Mouse (Mus musculus): ENCODE measurements around the gene Rnf10. TPM values are rescaled to one million over a fixed set of nuclear protein-coding genes. Genes with fewer than 3 reads are reported as not detected.

The Rnf10 gene
- total and polyA plus RNA-seq, 2 experiments from 2014 or later = 106 to 169 TPM

DNA sequence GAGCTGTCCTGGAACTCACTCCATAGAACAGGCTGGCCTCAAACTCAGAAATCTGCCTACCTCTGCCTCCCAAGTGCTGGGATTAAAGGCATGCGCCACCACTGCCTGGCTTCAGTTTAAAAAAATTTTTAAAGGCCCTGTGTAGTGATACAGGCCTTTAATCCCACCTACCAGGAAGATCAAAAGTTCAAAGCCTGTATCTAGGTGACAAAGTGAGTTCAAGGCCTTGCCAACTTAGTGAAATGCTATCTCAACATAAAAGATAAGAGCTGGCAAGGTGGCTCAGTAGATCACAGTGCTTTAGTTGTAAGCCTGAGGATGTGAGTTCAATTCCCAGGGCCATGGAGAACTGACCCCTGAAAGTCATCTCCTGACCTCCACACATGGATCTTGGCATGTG, 5.4 kb upstream of the Rnf10 start:
- 85% methylated on average over 1 of the region's 1 CpGs for WGBS
- Histone ChIP-seq H3K27ac (ENCODE audit: low read depth, low read length) (no peak overlapping the region), H3K4me2 (ENCODE audit: low read depth) (no peak overlapping the region), H3K9me3 (ENCODE audit: low read length) (no peaks in the 10 kb centered on the region), H3K27me3 (ENCODE audit: insufficient read depth, low read length) (no peaks in the 10 kb centered on the region), H3K36me3 (ENCODE audit: insufficient read depth) (no peaks in the 10 kb centered on the region), H3K4me1 (ENCODE audit: insufficient read depth) (peaks cover 8% of the 10 kb centered on the region), H3K9ac (no peak overlapping the region), H3K4me3 (ENCODE audit: low read depth, low read length) (no peak overlapping the region)
- ATAC-seq (no peak), DNase-seq (no peak)
- TF ChIP-seq CTCF (IDR thresholded peaks at IDR 0.05; ENCODE audit: low read depth) = no peak

DNA sequence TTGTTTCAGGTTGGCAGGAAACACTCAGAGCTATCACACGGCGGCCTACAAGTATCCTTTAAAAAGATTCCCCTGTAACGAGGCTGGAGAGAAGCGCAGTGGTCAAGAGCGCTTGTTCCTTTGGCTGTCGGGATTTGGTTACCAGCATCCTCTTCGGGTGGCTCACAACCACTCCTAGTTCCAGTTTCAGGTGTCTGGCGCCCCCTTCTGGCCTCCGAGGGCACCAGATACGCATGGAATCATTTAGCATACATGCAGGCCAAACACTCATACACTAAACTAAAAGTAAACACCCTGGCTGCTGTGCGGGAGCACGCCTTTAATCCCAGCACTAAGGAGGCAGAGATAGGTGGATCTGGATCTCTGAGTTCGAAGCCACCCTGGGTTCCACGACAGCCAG, 3.3 kb upstream of the Rnf10 start:
- peak; percentile 43; the same call in 1 of the 2 replicates for TF ChIP-seq CTCF (IDR thresholded peaks at IDR 0.05; ENCODE audit: low read depth)
- DNase-seq = no peak
- 36% methylated on average over 14 of the region's 14 CpGs for WGBS
- H3K4me1 ChIP-seq (ENCODE audit: insufficient read depth) = peaks cover 12% of the 10 kb centered on the region
- H3K9ac ChIP-seq = no peak overlapping the region
- no peak for ATAC-seq
- no peak overlapping the region for H3K4me3 ChIP-seq (ENCODE audit: low read depth, low read length)
- H3K4me2 ChIP-seq (ENCODE audit: low read depth) = no peak overlapping the region
- H3K36me3 ChIP-seq (ENCODE audit: insufficient read depth) = no peaks in the 10 kb centered on the region
- no peaks in the 10 kb centered on the region for H3K27me3 ChIP-seq (ENCODE audit: insufficient read depth, low read length)
- no peaks in the 10 kb centered on the region for H3K9me3 ChIP-seq (ENCODE audit: low read length)
- H3K27ac ChIP-seq (ENCODE audit: low read depth, low read length) = no peak overlapping the region

DNA sequence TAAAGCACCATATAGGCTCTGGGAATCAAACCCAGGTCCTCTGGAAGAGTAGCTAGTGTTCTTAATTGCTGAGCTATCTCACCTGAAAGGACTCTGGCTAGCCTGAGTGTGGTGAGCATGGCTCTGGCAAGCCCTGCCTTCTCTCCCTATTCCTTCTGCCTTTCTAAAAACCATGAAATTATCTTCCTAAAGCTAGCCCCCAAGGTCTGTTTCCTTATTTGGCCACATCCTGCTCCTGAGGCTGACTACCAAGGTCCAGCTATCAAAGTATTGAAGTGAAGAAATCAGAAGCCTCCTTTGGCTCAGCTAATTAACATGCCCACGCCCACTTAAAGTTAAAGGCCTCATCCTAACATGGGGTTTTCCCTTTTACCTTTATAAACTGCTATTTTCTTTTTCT, 2.1 kb upstream of the Rnf10 start:
- Histone ChIP-seq H3K4me3 (ENCODE audit: low read depth, low read length) (no peak overlapping the region), H3K4me1 (ENCODE audit: insufficient read depth) (peaks cover 17% of the 10 kb centered on the region), H3K9ac (no peak overlapping the region), H3K9me3 (ENCODE audit: low read length) (no peaks in the 10 kb centered on the region), H3K27me3 (ENCODE audit: insufficient read depth, low read length) (no peaks in the 10 kb centered on the region), H3K27ac (ENCODE audit: low read depth, low read length) (no peak overlapping the region), H3K4me2 (ENCODE audit: low read depth) (no peak overlapping the region), H3K36me3 (ENCODE audit: insufficient read depth) (peaks cover 1% of the 10 kb centered on the region; the same call in 1 of the 2 replicates)
- DNase-seq (no peak), ATAC-seq (no peak)
- TF ChIP-seq CTCF (IDR thresholded peaks at IDR 0.05; ENCODE audit: low read depth) = no peak
- 97% methylated on average over 1 of the region's 1 CpGs for WGBS

DNA sequence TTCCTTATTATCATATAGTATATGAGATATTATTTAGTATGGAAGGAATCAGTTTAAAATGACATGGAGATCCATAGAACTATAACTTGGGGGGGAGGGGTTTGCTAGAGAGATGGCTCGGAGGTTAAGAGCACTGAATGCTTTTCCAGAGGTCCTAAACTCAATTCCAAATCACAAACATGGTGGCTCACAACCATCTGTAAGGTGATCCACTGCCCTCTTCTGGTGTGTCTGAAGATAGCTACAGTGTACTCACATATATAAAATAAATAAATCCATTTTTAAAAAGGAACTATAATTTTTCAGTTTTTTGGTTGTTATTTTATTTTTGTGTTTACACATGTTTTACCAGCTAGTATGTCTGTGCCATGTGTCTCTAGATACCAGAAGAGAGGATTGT, 1.7 kb upstream of the Rnf10 start:
- H3K4me3 ChIP-seq (ENCODE audit: low read depth, low read length) = no peak overlapping the region
- H3K4me1 ChIP-seq (ENCODE audit: insufficient read depth) = peaks cover 17% of the 10 kb centered on the region
- DNase-seq (no peak), ATAC-seq (no peak)
- no peak overlapping the region for H3K27ac ChIP-seq (ENCODE audit: low read depth, low read length)
- H3K36me3 ChIP-seq (ENCODE audit: insufficient read depth) = peaks cover 6% of the 10 kb centered on the region; the same call in 1 of the 2 replicates
- TF ChIP-seq CTCF (IDR thresholded peaks at IDR 0.05; ENCODE audit: low read depth) = peak; percentile 18; the same call in 1 of the 2 replicates
- H3K4me2 ChIP-seq (ENCODE audit: low read depth) = no peak overlapping the region
- H3K27me3 ChIP-seq (ENCODE audit: insufficient read depth, low read length) = no peaks in the 10 kb centered on the region
- 65% methylated on average over 1 of the region's 1 CpGs for WGBS
- no peak overlapping the region for H3K9ac ChIP-seq
- no peaks in the 10 kb centered on the region for H3K9me3 ChIP-seq (ENCODE audit: low read length)

DNA sequence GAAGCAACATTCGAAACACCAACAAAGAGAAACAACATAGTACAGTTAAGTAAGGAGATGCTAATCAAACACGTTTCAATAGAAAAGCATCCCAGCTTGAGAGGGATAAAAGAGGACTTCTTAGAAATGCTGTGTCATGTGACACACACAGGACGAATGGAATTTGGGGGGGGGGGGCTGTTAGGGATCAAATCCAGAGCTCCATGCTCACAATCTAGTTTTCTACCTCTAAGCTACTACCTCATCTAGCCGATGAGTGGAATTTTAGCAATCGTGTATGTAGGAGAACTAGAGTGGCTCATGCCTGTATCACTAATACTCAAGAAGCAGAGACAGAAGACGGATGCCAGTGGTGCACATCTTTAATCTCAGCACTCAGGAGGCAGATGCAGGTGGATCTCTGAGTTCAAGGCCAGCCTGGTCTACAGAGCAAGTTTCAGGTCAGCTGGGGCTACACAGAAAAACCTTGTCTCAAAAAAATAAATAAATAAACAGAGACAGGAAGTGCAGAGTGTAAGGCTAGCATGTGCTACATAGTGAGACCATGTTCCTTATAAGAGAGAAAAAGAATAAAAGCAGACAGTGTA, 944 bp upstream of the Rnf10 start:
- Histone ChIP-seq H3K4me1 (ENCODE audit: insufficient read depth) (peaks cover 22% of the 10 kb centered on the region), H3K27ac (ENCODE audit: low read depth, low read length) (peak overlapping the region; percentile 94), H3K4me3 (ENCODE audit: low read depth, low read length) (peak overlapping the region; percentile 99; the same call in 1 of the 2 replicates), H3K27me3 (ENCODE audit: insufficient read depth, low read length) (no peaks in the 10 kb centered on the region), H3K36me3 (ENCODE audit: insufficient read depth) (peaks cover 10% of the 10 kb centered on the region), H3K9ac (peak overlapping the region; percentile 97; the same call in 1 of the 2 replicates), H3K4me2 (ENCODE audit: low read depth) (peak overlapping the region; percentile 77), H3K9me3 (ENCODE audit: low read length) (no peaks in the 10 kb centered on the region)
- no peak for DNase-seq
- 62% methylated on average over 6 of the region's 6 CpGs for WGBS
- no peak for TF ChIP-seq CTCF (IDR thresholded peaks at IDR 0.05; ENCODE audit: low read depth)
- ATAC-seq = peak; percentile 10

DNA sequence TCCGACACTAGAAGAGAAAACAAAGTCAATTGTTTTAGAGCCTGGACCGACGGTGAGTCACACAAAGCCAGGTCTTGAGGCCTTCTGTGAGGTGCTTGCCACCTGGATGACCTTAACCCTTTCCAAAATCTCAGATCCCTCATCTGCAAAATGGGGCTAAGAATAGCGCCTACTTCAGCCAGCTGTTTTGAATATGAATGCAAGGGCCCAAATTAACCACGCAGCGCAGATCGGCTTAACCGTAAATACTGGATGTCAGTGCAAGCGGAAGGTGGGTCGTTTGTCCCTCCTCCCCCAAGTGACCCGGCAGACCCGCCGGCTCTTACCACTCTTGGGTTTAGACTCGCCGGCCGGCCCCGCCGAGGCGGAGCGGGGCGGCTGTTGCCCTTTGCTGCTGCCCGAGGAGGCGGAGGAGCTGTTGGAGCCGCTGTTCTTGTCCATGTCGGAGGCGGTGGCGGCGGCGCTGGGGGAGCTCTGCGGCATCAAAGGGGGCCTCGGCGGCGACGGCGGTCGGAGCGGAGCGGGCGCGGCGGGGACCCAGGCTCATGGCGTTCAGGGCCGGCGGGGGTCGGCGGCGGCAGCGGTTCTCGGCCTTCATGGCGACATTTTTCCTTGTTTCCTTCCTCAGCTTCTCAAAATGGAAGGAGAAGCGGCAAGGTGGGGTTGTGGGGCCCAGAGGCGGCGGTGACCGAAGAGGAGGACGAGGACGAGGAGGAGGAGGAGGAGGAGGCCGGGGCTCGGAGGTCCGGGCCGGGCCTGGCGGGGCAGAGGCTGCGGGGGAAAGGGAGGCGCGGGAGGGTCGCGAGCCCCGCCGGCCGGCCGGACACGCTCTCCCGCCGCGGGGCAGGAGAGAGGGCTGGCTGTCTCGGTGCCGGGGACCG, 527 bp downstream of the Rnf10 start:
- peaks cover 22% of the 10 kb centered on the region for H3K4me1 ChIP-seq (ENCODE audit: insufficient read depth)
- peak; percentile 49 for ATAC-seq
- 2% methylated on average over 68 of the region's 77 CpGs for WGBS

DNA sequence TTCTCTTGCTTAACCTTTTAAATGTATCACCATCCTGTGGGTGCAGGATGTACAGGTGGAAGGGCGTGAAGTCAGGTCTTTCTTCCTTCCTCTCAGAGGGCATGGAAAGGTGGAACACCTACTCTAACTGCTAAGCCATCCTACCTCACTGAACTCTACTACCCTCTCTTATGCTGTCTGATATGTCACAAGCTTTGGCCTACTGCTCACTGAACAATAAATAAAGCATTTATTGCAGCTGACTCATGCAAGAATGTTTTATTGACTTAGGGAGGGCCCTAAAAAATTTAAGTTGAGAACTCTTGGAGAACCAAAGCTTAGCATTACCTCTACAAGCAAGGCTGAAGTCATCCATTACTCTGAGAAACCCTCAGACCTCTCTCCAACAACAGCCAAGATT, 2.7 kb downstream of the Rnf10 start:
- H3K27me3 ChIP-seq (ENCODE audit: insufficient read depth, low read length) = no peaks in the 10 kb centered on the region
- H3K36me3 ChIP-seq (ENCODE audit: insufficient read depth) = peaks cover 15% of the 10 kb centered on the region
- H3K4me3 ChIP-seq (ENCODE audit: low read depth, low read length) = no peak overlapping the region
- H3K9me3 ChIP-seq (ENCODE audit: low read length) = no peaks in the 10 kb centered on the region
- ATAC-seq (no peak), DNase-seq (no peak)
- no peak for TF ChIP-seq CTCF (IDR thresholded peaks at IDR 0.05; ENCODE audit: low read depth)
- H3K9ac ChIP-seq = no peak overlapping the region
- H3K27ac ChIP-seq (ENCODE audit: low read depth, low read length) = no peak overlapping the region
- 94% methylated on average over 1 of the region's 1 CpGs for WGBS
- H3K4me1 ChIP-seq (ENCODE audit: insufficient read depth) = peaks cover 22% of the 10 kb centered on the region
- peak overlapping the region; percentile 77 for H3K4me2 ChIP-seq (ENCODE audit: low read depth)

More for the DNA sequence above, 527 bp downstream of the Rnf10 start:
- H3K27ac ChIP-seq (ENCODE audit: low read depth, low read length) = peak overlapping the region; percentile 94
- peak; percentile 33 for DNase-seq
- no peaks in the 10 kb centered on the region for H3K27me3 ChIP-seq (ENCODE audit: insufficient read depth, low read length)
- no peak for TF ChIP-seq CTCF (IDR thresholded peaks at IDR 0.05; ENCODE audit: low read depth)
- H3K9ac ChIP-seq = peak overlapping the region; percentile 97
- peaks cover 15% of the 10 kb centered on the region for H3K36me3 ChIP-seq (ENCODE audit: insufficient read depth)
- H3K9me3 ChIP-seq (ENCODE audit: low read length) = no peaks in the 10 kb centered on the region
- H3K4me3 ChIP-seq (ENCODE audit: low read depth, low read length) = peak overlapping the region; percentile 99
- peak overlapping the region; percentile 77 for H3K4me2 ChIP-seq (ENCODE audit: low read depth)
